Mouse (Mus musculus): ENCODE data around the gene Ppp4r4. TPM values are rescaled to one million over a fixed set of nuclear protein-coding genes. Genes with fewer than 3 reads are reported as not detected.

The Ppp4r4 gene
- total and polyA plus RNA-seq, 3 experiments: 1.0 to 3.0 TPM; not detected in 1

DNA sequence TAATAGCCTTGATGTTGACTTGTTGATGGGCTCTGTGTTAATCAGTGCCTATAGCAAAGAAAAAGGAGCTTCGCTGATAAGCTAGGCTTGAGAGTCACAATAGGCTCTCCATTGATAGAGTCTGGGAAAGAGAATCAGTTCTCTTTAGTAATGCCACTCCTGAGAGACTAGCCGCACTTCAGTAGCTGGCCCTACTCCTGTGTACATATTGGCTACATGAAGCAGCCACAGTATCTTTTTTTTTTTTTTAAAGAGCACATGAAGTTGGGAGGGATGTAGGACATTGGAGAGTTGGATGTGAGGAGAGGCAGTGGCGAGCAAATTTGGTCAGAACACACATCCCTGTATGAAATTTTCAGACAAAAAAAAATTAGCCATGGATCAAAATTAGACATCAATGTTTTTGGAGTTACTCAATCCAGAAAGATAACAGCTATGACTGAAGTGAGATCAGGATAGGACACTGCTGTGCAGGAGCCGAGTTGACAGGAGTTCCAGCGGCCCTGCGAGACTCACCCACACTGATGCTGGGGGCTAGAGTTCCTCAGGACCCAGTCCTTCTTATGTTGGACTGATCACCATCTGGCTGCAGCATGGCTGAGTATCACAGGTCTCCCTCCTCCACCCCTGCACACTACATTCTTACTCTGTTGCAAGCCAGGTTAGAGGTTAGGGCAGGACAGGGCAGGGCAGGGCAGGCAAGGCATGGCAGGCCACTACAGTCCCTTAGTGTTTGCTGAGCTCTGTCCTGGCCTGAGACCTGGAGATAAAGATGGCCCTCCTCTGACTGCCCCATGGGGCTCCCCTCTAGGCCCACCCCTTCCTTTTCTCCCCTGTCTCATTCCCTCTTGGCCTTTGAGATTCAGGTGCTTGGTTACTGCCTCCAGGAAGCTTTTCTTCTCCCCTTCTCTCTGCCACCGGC lies 123.3 kb downstream of the Ppp4r4 start:
- no peak overlapping the region for H3K9ac ChIP-seq (ENCODE audit: control insufficient read depth, low read depth, low read length, poor library complexity, severe bottlenecking)
- no peak overlapping the region for H3K27ac ChIP-seq (ENCODE audit: control insufficient read depth, low read depth, low read length)
- no peaks in the 10 kb centered on the region for H3K79me2 ChIP-seq (ENCODE audit: control insufficient read depth, insufficient read depth, low read length, poor library complexity)
- H3K4me1 ChIP-seq (ENCODE audit: control insufficient read depth in 1 of 2, insufficient read depth in 2 of 2, low read length in 2 of 2): no peaks in the 10 kb centered on the region
- H3K27me3 ChIP-seq (ENCODE audit: control insufficient read depth in 1 of 2, insufficient read depth in 2 of 2, low read length in 2 of 2): no peaks in the 10 kb centered on the region; a peak in 1 of 4 replicates
- TF ChIP-seq JUND (IDR thresholded peaks at IDR 0.05; ENCODE audit: low read depth, low read length): no peak
- TF ChIP-seq ZC3H11A (IDR thresholded peaks at IDR 0.05; ENCODE audit: low read depth, low read length): no peak
- no peak for TF ChIP-seq CHD1 (IDR thresholded peaks at IDR 0.05; ENCODE audit: low read depth, low read length)
- TF ChIP-seq SIN3A (IDR thresholded peaks at IDR 0.05; ENCODE audit: low read length): no peak
- no peak for TF ChIP-seq TAL1 (IDR thresholded peaks at IDR 0.05; ENCODE audit: low read length)
- no peak for TF ChIP-seq NRF1 (IDR thresholded peaks at IDR 0.05; ENCODE audit: insufficient read depth, low read depth, low read length, poor library complexity, severe bottlenecking)
- no peak for TF ChIP-seq KAT2A (conservative IDR thresholded peaks at IDR 0.05; ENCODE audit: low read depth, low read length)
- TF ChIP-seq NELFE (IDR thresholded peaks at IDR 0.05; ENCODE audit: low read depth, low read length): no peak
- no peak for TF ChIP-seq POLR2AphosphoS2 (IDR thresholded peaks at IDR 0.05; ENCODE audit: low read length)
- no peak for TF ChIP-seq RCOR1 (IDR thresholded peaks at IDR 0.05; ENCODE audit: low read depth, low read length)
- TF ChIP-seq MEF2A (IDR thresholded peaks at IDR 0.05; ENCODE audit: extremely low read depth, insufficient replicate concordance, low read depth, low read length, poor library complexity, severe bottlenecking): no peak
- TF ChIP-seq RAD21 (IDR thresholded peaks at IDR 0.05; ENCODE audit: low read depth, low read length): no peak
- TF ChIP-seq ETS1 (IDR thresholded peaks at IDR 0.05; ENCODE audit: low read depth, low read length): no peak
- TF ChIP-seq MXI1 (IDR thresholded peaks at IDR 0.05; ENCODE audit: low read depth, low read length): no peak
- no peak for TF ChIP-seq ZMIZ1 (IDR thresholded peaks at IDR 0.05; ENCODE audit: low read depth, low read length)
- no peak for TF ChIP-seq E2F4 (IDR thresholded peaks at IDR 0.05; ENCODE audit: borderline replicate concordance, low read depth, low read length)
- H3K4me3 ChIP-seq (ENCODE audit: control insufficient read depth in 1 of 2, insufficient read depth in 1 of 2, low read depth in 2 of 2, low read length in 2 of 2): no peak overlapping the region
- no peaks in the 10 kb centered on the region for H3K36me3 ChIP-seq (ENCODE audit: control insufficient read depth in 1 of 2, insufficient read depth in 2 of 2, low read length in 2 of 2)
- H3K9me3 ChIP-seq (replicated peaks; ENCODE audit: insufficient read depth, low read length): no peaks in the 10 kb centered on the region
- no peak for DNase-seq (ENCODE audit: low read depth, low spot score)

DNA sequence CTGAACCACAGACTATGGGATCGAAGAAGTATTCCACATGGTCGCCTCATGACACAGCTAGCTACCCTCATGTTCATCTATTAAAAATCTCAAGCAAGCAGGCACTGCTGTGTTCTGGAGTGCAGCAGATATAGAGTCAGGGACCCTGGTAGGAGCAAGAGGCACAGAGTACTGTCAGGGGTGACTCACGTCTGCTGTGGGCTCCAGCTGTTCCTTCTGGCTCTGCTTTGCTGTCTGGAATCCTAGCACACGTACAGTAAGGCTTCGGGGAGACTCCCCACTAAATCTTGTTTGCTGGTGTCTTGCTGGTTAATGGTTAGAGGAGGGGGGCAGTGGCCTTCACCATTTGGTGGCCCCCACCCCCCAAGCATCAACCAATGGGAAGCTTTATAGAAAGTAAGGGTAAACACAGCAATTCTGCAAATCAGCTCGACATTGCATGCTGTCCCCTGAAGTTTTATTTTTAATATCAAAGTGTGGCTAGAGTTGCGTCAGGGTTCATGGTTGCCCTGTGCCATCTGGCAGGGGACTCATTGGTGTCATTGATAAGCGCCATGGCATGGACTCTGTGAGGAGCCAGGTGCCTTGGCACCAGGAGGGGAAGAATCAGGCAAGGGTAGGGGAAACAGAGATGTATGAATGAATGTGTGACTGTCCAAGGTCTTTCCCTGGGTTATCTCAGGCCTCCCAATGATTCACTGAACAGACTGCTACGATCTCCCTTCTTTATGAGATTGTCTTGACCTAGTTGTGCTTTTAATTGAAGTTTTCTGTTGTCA lies 125.0 kb downstream of the Ppp4r4 start, which contains the start of gene Serpina6:
Gene Serpina6 (minus strand): TSS at position 365 of the 779 bp plus-strand sequence.
- H3K27ac ChIP-seq (ENCODE audit: control insufficient read depth, low read depth, low read length): no peak within 1 kb of the TSS

More for the DNA sequence above, 125.0 kb downstream of the Ppp4r4 start, which contains the start of gene Serpina6:
- Histone ChIP-seq H3K9ac (ENCODE audit: control insufficient read depth, low read depth, low read length, poor library complexity, severe bottlenecking) (no peak within 1 kb of the TSS), H3K9me3 (replicated peaks; ENCODE audit: insufficient read depth, low read length) (no peaks in the 10 kb centered on the region), H3K4me3 (ENCODE audit: control insufficient read depth in 1 of 2, insufficient read depth in 1 of 2, low read depth in 2 of 2, low read length in 2 of 2) (no peak within 1 kb of the TSS), H3K4me1 (ENCODE audit: control insufficient read depth in 1 of 2, insufficient read depth in 2 of 2, low read length in 2 of 2) (no peaks in the 10 kb centered on the region), H3K36me3 (ENCODE audit: control insufficient read depth in 1 of 2, insufficient read depth in 2 of 2, low read length in 2 of 2) (no peaks in the 10 kb centered on the region), H3K27me3 (ENCODE audit: control insufficient read depth in 1 of 2, insufficient read depth in 2 of 2, low read length in 2 of 2) (no peaks in the 10 kb centered on the region; a peak in 1 of 4 replicates), H3K79me2 (ENCODE audit: control insufficient read depth, insufficient read depth, low read length, poor library complexity) (no peaks in the 10 kb centered on the region)
- no peak for DNase-seq (ENCODE audit: low read depth, low spot score)
- TF ChIP-seq MAFK (IDR thresholded peaks at IDR 0.05; ENCODE audit: borderline replicate concordance, low read depth, low read length) (no peak), GATA1 (IDR thresholded peaks at IDR 0.05; ENCODE audit: low read depth, low read length) (no peak), TBP (IDR thresholded peaks at IDR 0.05; ENCODE audit: low read depth, low read length) (no peak), ELF1 (IDR thresholded peaks at IDR 0.05; ENCODE audit: low read depth, low read length) (no peak), MYC (IDR thresholded peaks at IDR 0.05; ENCODE audit: low read depth, low read length) (no peak), JUND (IDR thresholded peaks at IDR 0.05; ENCODE audit: low read depth, low read length) (no peak), ZKSCAN1 (IDR thresholded peaks at IDR 0.05; ENCODE audit: low read depth, low read length) (no peak), POLR2AphosphoS5 (IDR thresholded peaks at IDR 0.05; ENCODE audit: borderline replicate concordance, low read depth, low read length) (no peak), NELFE (IDR thresholded peaks at IDR 0.05; ENCODE audit: low read depth, low read length) (no peak), TCF12 (IDR thresholded peaks at IDR 0.05; ENCODE audit: low read depth, low read length) (no peak), CHD1 (IDR thresholded peaks at IDR 0.05; ENCODE audit: low read depth, low read length) (no peak), BHLHE40 (IDR thresholded peaks at IDR 0.05; ENCODE audit: borderline replicate concordance, low read depth, low read length) (no peak), TAL1 (IDR thresholded peaks at IDR 0.05; ENCODE audit: low read length) (no peak), MXI1 (IDR thresholded peaks at IDR 0.05; ENCODE audit: low read depth, low read length) (no peak), ZNF384 (IDR thresholded peaks at IDR 0.05; ENCODE audit: low read depth, low read length) (no peak), E2F4 (IDR thresholded peaks at IDR 0.05; ENCODE audit: borderline replicate concordance, low read depth, low read length) (no peak), ETS1 (IDR thresholded peaks at IDR 0.05; ENCODE audit: low read depth, low read length) (no peak), UBTF (IDR thresholded peaks at IDR 0.05; ENCODE audit: borderline replicate concordance, insufficient read depth, low read depth, low read length) (no peak)

Data from MEL (cell line).